Mouse (Mus musculus): Measurements from ENCODE around the gene Vmn2r98. TPM values are rescaled to one million over a fixed set of nuclear protein-coding genes. Genes with fewer than 3 reads are reported as not detected.
"Not testable (repeated sequence)": the region's sequence is repeated elsewhere in the genome, so short reads cannot be mapped to it uniquely, and the experiment has no call there.

Vmn2r98 gene
- polyA plus RNA-seq (2015; fragmentation: Nextera tagmentation; extraction: Ambion mirVana), result not detected in 2 replicates

DNA sequence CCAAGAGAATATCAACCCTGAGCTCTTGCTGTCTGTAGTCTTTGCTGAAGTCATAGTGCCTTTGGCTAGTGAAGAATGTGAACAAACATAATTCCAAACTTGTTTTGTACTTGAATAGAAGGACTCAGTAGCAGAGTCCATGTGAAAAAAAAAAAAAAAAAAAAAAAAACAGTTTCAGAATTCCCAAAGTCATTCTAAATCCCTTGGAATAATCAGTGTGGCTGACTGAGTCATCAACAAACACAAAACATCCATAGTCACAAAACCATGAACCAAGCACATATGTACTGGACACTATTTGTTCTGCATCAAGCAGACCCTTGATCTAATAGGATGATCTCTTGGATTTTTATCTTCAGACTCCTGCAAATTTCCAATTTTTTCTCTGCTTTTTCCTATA, at the start of gene Vmn2r98:
TSS of gene Vmn2r98 (plus strand) at position 301 of the 400 bp plus-strand sequence.
- H3K4me2 ChIP-seq; H3K4me1 ChIP-seq; H3K27ac ChIP-seq; ATAC-seq (ENCODE audit: borderline replicate concordance, extremely low read depth, low FRiP score, low TSS enrichment); H3K27me3 ChIP-seq; H3K36me3 ChIP-seq; H3K9me3 ChIP-seq; H3K9ac ChIP-seq; H3K4me3 ChIP-seq: not testable (repeated sequence)

DNA sequence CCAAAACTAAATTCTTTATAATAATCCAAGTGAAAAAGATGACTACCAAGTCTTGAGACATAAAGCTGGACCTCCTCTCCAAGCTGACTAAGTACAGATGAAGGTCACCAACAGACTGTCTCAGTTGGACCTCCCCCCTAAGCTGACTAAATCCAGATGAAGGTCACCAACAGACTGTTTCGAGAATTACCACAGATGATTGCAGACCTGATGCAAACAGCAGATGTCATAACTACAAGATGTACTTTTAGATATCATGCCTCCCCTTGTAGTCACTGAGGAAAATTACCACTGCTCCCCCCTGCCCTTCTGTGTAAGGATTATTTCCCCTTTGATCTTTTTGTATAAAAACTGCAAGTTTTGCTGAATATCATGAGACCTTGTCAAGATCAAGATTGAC, 21.8 kb upstream of the Vmn2r98 start:
- not testable (repeated sequence) for H3K4me1 ChIP-seq; H3K9me3 ChIP-seq; H3K36me3 ChIP-seq; H3K9ac ChIP-seq; H3K27me3 ChIP-seq; H3K4me2 ChIP-seq; H3K27ac ChIP-seq; ATAC-seq (ENCODE audit: borderline replicate concordance, extremely low read depth, low FRiP score, low TSS enrichment); H3K4me3 ChIP-seq
- WGBS, result 63% methylated on average over 1 of the region's 1 CpGs

DNA sequence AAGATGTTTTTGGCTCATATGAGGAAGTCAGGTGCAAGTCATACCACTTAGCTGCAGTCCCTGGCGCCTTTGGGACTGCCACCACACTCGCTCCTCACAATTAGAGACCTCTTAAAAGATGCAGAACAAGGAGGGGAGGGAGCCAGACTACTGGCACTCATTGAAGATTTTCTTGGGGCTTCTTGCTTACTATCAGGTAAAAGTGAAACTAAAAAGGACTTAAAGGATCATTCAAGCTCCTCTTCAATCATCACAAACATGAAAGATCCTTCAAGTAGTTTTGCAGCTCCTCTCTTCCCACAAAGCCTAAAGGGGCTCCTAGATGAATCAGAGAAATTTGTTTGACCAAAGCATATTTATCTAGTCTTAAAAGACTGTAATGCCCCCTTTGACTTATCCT, 21.3 kb upstream of the Vmn2r98 start:
- H3K27me3 ChIP-seq, result no peaks in the 10 kb centered on the region
- H3K9ac ChIP-seq, result no peak overlapping the region
- no peaks in the 10 kb centered on the region for H3K4me1 ChIP-seq
- H3K4me3 ChIP-seq, result no peak overlapping the region
- WGBS, result 59% methylated on average over 2 of the region's 2 CpGs
- H3K27ac ChIP-seq, result no peak overlapping the region
- peaks cover 3% of the 10 kb centered on the region; the same call in 1 of the 2 replicates for H3K9me3 ChIP-seq
- H3K36me3 ChIP-seq, result no peaks in the 10 kb centered on the region
- ATAC-seq (ENCODE audit: borderline replicate concordance, extremely low read depth, low FRiP score, low TSS enrichment), result no peak
- H3K4me2 ChIP-seq, result no peak overlapping the region

DNA sequence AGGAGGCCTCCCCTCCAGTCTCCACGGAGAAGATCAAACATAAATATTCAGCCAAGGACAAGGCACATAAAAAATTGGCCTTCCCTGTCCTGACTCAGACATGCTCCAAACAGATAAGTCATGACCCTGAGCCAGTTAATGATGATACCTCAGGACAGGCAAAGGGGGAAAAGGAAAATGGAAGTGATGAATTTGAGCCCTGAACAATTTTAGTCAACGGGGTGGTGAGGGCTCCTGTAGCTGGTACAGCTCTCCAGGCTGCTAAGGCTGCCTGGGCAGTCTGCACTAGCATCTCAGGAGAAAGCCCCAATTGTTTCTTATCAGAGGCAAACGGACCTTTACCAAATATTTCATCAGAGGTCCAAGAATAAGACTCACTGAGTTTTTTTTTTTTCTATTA, 20.5 kb upstream of the Vmn2r98 start:
- Histone ChIP-seq H3K36me3 (no peaks in the 10 kb centered on the region), H3K4me3 (no peak overlapping the region), H3K9ac (no peak overlapping the region), H3K27ac (no peak overlapping the region), H3K4me2 (no peak overlapping the region), H3K9me3 (peaks cover 3% of the 10 kb centered on the region; the same call in 1 of the 2 replicates), H3K27me3 (no peaks in the 10 kb centered on the region), H3K4me1 (no peaks in the 10 kb centered on the region)
- 53% methylated on average over 3 of the region's 3 CpGs for WGBS
- ATAC-seq (ENCODE audit: borderline replicate concordance, extremely low read depth, low FRiP score, low TSS enrichment), result no peak

Other genes starting within 250 kb of the Vmn2r98 start
- gene Vmn2r97, start 139.2 kb upstream of the Vmn2r98 start, polyA plus RNA-seq (2015; fragmentation: Nextera tagmentation; extraction: Ambion mirVana), result 0.04 TPM in 1 of 2 replicates, not detected in the other

Measured in lung, embryonic 15.5 days (tissue).